Mouse (Mus musculus) midbrain, postnatal 0 days (tissue): ENCODE measurements around the gene Zmynd11. TPM values are rescaled to one million over a fixed set of nuclear protein-coding genes. Genes with fewer than 3 reads are reported as not detected.
"Not testable (repeated sequence)": the region's sequence is repeated elsewhere in the genome, so short reads cannot be mapped to it uniquely, and the experiment has no call there.

Experiments
- ATAC-seq: fragments of 200-750 bp; cut with Nextera tagmentation; 2 replicates; pipeline ENCODE4 v1.8.0; 2017; ENCODE audit warnings: moderate number of reproducible peaks, mild to moderate bottlenecking, moderate TSS enrichment, moderate library complexity; ENCODE audit not compliant: low FRiP score
- DNase-seq: peaks from one replicate; pipeline ENCODE4 v3.0.0-alpha.2; 2015; ENCODE audit warnings: low spot score
- H3K27ac ChIP-seq: fragments of 300-500 bp; sonication (generic); 2 replicates; pipeline ENCODE4 v1.5.1; 2014; ENCODE audit warnings: low read depth, mild to moderate bottlenecking, low read length, mixed read lengths
- H3K27me3 ChIP-seq: fragments of 300-500 bp; sonication (generic); 2 replicates; pipeline ENCODE4 v1.6.1; 2014; ENCODE audit warnings: low read length, control low read depth, mixed read lengths; ENCODE audit not compliant: insufficient read depth
- H3K36me3 ChIP-seq: fragments of 300-500 bp; sonication (generic); 2 replicates; pipeline ENCODE4 v1.6.1; 2014; ENCODE audit warnings: low read length, control low read depth, mixed read lengths; ENCODE audit not compliant: insufficient read depth
- H3K4me1 ChIP-seq: fragments of 300-500 bp; sonication (generic); 2 replicates; pipeline ENCODE4 v1.6.1; 2014; ENCODE audit warnings: mild to moderate bottlenecking, control low read depth, antibody characterized with exemption, low read length, mixed read lengths; ENCODE audit not compliant: insufficient read depth
- H3K4me2 ChIP-seq: fragments of 300-500 bp; sonication (generic); 2 replicates; pipeline ENCODE4 v1.6.1; 2014; ENCODE audit warnings: low read depth, mild to moderate bottlenecking, low read length, mixed read lengths; ENCODE audit not compliant: poor library complexity, severe bottlenecking
- H3K4me3 ChIP-seq: fragments of 300-500 bp; sonication (generic); 2 replicates; pipeline ENCODE4 v1.5.1; 2014; ENCODE audit warnings: low read depth, mild to moderate bottlenecking, low read length, moderate library complexity
- H3K9ac ChIP-seq: fragments of 300-500 bp; sonication (generic); replicated peaks from 2 replicates; pipeline ENCODE4 v1.6.1; 2014; ENCODE audit warnings: mild to moderate bottlenecking, low read length, moderate library complexity, mixed read lengths; ENCODE audit not compliant: poor library complexity, severe bottlenecking
- H3K9me3 ChIP-seq: fragments of 300-500 bp; sonication (generic); 2 replicates; pipeline ENCODE4 v1.6.1; 2016; ENCODE audit warnings: low read length, control low read depth
- CTCF ChIP-seq: IDR thresholded peaks from 2 replicates; pipeline ENCODE4 v1.5.1; 2016; ENCODE audit warnings: antibody characterized with exemption, mild to moderate bottlenecking
- WGBS: fragments of 180-500 bp; shearing (Covaris S2); extraction: QIAGEN DNeasy Blood & Tissue Kit; methylation state at CpG from one replicate; pipeline ENCODE4 v1.1.7; 2014; 5-methylcytosine and 5-hydroxymethylcytosine counted together
- polyA plus RNA-seq: library from polyadenylated mRNA; unstranded; fragments of >200 nt; fragmentation: Nextera tagmentation; extraction: Ambion mirVana; gene quantifications from 2 replicates; pipeline ENCODE4 v1.2.1, GENCODE M21; 2015
- total RNA-seq: library from RNA; depleted of rRNA; stranded (reverse); fragments of >200 nt; gene quantifications from 2 replicates; pipeline ENCODE4 v1.2.3, GENCODE M21; 2014

Gene Zmynd11
- total and polyA plus RNA-seq, 2 experiments from 2014 or later, result 157 to 163 TPM

DNA sequence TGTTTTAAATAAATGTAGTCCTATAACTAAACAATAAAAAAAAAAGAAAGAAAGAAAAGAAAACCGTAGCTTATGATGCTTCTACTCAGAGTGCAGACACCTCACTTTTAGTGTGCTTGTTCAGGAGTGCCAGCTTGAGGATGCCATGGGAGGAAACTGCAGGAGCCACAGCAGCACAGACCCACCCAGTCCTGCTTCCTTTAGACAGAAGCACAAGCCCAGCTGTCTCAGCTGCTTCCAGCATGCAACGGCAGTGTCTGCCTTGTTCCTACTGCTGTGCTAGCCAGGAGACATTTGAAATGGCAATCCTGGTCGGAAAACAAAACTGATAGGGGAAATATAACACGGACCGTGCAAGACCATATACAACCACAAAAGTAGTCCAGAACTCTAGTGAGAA is 28.1 kb downstream of the Zmynd11 start:
- Histone ChIP-seq H3K27ac (no peak overlapping the region), H3K4me3 (no peak overlapping the region), H3K9ac (no peak overlapping the region), H3K4me1 (no peaks in the 10 kb centered on the region), H3K4me2 (no peak overlapping the region), H3K9me3 (no peaks in the 10 kb centered on the region), H3K27me3 (no peaks in the 10 kb centered on the region), H3K36me3 (peaks cover 1% of the 10 kb centered on the region; the same call in 1 of the 2 replicates)
- no peak for ATAC-seq
- WGBS, result 79% methylated on average over 5 of the region's 5 CpGs
- TF ChIP-seq CTCF, result no peak
- DNase-seq, result no peak

DNA sequence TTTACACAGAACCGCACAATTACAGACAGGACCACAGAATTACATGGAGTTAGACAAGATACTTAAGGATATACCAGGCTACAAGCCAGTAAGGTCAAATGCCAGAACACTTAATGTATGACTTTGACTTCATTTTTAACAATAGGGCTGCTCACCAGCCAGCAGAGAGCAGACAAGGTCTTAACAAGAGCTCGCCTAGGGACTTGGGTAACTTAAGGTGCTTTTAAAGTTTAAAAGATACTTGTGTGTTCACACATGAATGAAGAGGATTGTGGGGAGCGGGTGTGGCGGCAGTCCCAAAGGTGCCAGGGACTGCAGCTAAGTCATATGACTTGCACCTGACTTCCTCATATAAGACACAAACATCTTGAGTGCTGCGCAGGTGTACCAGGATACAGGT is 32.9 kb downstream of the Zmynd11 start:
- H3K4me3 ChIP-seq, H3K4me2 ChIP-seq, DNase-seq, H3K27me3 ChIP-seq, H3K4me1 ChIP-seq, ATAC-seq, H3K9me3 ChIP-seq, H3K27ac ChIP-seq, H3K36me3 ChIP-seq, H3K9ac ChIP-seq: not testable (repeated sequence)
- 96% methylated on average over 4 of the region's 5 CpGs for WGBS

DNA sequence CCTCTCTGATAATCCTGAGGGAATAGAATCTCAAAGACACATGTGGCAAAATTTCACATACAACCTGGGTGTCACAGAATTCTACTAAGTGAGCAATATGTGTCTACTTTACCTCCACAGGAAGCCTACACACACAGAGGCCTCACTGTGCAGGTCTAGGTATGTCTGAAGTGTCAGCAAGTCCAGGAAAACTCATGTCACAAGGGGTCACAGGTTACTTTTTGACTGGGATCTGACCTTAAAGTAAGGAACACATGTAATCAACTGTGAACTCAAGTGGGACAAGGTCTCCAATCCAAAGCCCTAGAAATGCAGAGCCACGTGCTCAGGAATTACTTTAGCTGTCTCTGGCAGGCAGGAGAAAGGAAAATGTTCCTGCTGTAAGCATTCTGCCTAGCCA is 36.1 kb downstream of the Zmynd11 start:
- Histone ChIP-seq H3K9me3 (no peaks in the 10 kb centered on the region), H3K27me3 (no peaks in the 10 kb centered on the region), H3K4me1 (no peaks in the 10 kb centered on the region), H3K4me3 (no peak overlapping the region), H3K27ac (no peak overlapping the region), H3K9ac (no peak overlapping the region), H3K36me3 (peaks cover 10% of the 10 kb centered on the region), H3K4me2 (no peak overlapping the region)
- no peak for DNase-seq
- TF ChIP-seq CTCF, result no peak
- WGBS, result 65% methylated on average over 1 of the region's 1 CpGs
- no peak for ATAC-seq

DNA sequence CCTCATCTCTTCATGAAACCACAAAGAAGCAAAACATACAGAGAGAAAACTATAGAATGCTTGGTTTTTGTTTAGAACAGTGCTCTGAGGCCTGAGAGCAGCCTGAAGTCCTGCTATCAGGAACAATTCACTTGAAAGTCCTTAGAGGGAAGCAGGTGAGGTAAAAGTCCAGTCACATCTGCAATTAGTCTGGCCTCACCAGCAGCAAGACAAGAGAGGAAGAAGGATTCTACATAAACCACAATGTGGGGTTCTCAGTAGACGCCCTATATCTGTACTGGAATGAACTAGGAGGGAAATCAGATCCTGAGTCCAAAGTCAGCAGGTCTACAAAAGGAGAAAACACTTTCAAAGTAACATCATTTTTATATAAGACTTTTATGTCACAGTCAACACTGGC is 49.9 kb downstream of the Zmynd11 start:
- DNase-seq (no peak), ATAC-seq (no peak)
- Histone ChIP-seq H3K4me3 (no peak overlapping the region), H3K4me2 (no peak overlapping the region), H3K27ac (no peak overlapping the region), H3K36me3 (0 out of 2 replicates have a peak, but pooled peaks cover 3% of the 10 kb centered on the region), H3K27me3 (no peaks in the 10 kb centered on the region), H3K4me1 (no peaks in the 10 kb centered on the region), H3K9ac (no peak overlapping the region), H3K9me3 (no peaks in the 10 kb centered on the region)
- WGBS, result 76% methylated on average over 1 of the region's 1 CpGs
- TF ChIP-seq CTCF, result no peak

DNA sequence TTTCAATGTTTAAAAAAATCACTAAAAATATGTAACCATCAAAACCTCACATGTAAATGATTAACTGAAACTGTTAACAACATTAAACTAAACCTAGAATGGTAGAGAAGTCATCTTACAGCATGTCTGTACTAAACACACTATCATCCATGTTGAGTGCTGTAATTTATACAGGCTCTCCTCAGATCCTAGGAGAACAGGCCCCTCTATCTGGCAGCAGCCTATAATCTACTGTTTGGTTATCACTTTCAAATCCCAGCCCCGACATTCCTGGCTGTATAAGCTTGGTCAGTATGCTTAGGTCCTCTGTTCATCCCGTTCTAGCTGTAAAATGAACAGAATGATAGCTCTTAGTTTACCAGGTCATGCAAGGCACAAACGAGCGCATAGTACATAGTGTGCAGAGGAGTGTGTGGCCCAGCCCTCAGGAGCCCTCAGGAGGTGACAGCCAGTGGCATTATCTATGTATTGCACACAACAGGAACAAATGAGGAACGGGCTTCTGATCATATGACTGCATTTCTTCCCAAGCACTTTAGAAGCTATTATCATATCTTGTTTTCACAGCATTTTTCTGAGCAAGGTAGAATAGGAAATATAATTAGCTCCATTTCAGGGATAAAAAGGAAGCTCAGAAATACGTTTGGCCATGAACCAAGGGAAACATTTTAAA is 51.5 kb downstream of the Zmynd11 start:
- H3K4me1 ChIP-seq, result no peaks in the 10 kb centered on the region
- 0 out of 2 replicates have a peak, but pooled peaks cover under 1% of the 10 kb centered on the region for H3K36me3 ChIP-seq
- no peak overlapping the region for H3K27ac ChIP-seq
- WGBS, result 73% methylated on average over 6 of the region's 6 CpGs
- H3K9ac ChIP-seq, result no peak overlapping the region
- no peaks in the 10 kb centered on the region for H3K9me3 ChIP-seq
- ATAC-seq (no peak), DNase-seq (no peak)
- TF ChIP-seq CTCF, result no peak
- no peaks in the 10 kb centered on the region for H3K27me3 ChIP-seq
- H3K4me3 ChIP-seq, result no peak overlapping the region
- H3K4me2 ChIP-seq, result no peak overlapping the region

DNA sequence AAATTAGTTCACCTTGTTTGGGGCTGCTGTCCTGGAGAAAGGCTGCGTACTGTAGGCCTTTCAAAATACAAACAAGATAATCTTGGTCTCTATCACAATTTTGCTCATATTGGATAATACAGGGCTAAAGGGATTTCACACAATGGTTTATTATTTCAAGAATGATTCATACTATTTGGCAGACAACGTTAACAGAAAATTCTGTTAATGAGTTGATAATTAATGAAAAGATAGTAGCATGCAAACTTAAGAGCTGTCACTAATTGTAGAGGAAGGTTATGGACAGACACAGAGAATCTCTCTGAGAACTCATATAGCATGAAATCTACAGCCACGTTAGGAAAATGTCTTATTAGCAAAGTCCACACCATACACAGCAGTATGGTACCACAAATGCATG is 52.2 kb downstream of the Zmynd11 start:
- Histone ChIP-seq H3K36me3 (peaks cover 3% of the 10 kb centered on the region; the same call in 1 of the 2 replicates), H3K4me1 (no peaks in the 10 kb centered on the region), H3K27ac (no peak overlapping the region), H3K4me2 (no peak overlapping the region), H3K4me3 (no peak overlapping the region), H3K9me3 (no peaks in the 10 kb centered on the region), H3K27me3 (no peaks in the 10 kb centered on the region), H3K9ac (no peak overlapping the region)
- WGBS, result 91% methylated on average over 3 of the region's 3 CpGs
- DNase-seq (no peak), ATAC-seq (no peak)
- TF ChIP-seq CTCF, result no peak
